Mouse (Mus musculus) G1E (cell line): ENCODE measurements around the gene Fam170b. TPM values are rescaled to one million over a fixed set of nuclear protein-coding genes. Genes with fewer than 3 reads are reported as not detected.

Experiments
- ATAC-seq: 2 replicates; pipeline ENCODE4 v1.8.0; 2016; ENCODE audit warnings: mild to moderate bottlenecking; ENCODE audit not compliant: insufficient number of reproducible peaks, poor library complexity, low FRiP score, severe bottlenecking; ENCODE audit errors: extremely low read depth
- DNase-seq: peaks from one replicate; pipeline ENCODE4 v3.0.0; 2012; ENCODE audit warnings: low spot score
- H3K27me3 ChIP-seq: 2 replicates; pipeline ENCODE4 v1.6.1; 2012; ENCODE audit warnings: mild to moderate bottlenecking, low read length, inconsistent platforms; ENCODE audit not compliant: insufficient read depth
- H3K36me3 ChIP-seq: replicated peaks from 2 replicates; pipeline ENCODE3; 2012; ENCODE audit warnings: mild to moderate bottlenecking, inconsistent platforms
- H3K4me1 ChIP-seq: 2 replicates; pipeline ENCODE4 v1.6.1; 2012; ENCODE audit warnings: low read depth, low read length, inconsistent platforms, mixed read lengths; ENCODE audit not compliant: insufficient read depth
- H3K4me3 ChIP-seq: 2 replicates; pipeline ENCODE4 v1.5.1; 2012; ENCODE audit warnings: low read depth, mild to moderate bottlenecking, inconsistent platforms, low read length, moderate library complexity, mixed read lengths
- H3K9me3 ChIP-seq: replicated peaks from 2 replicates; pipeline ENCODE4 v1.6.1; 2012; ENCODE audit warnings: inconsistent platforms
- GATA1 ChIP-seq: IDR thresholded peaks from 2 replicates; pipeline ENCODE4 v1.6.1; 2012; ENCODE audit warnings: borderline replicate concordance, low read length, inconsistent platforms, mixed read lengths
- polyA plus RNA-seq: library from polyadenylated mRNA; stranded (reverse); fragments of >175 nt; gene quantifications from 2 replicates; pipeline ENCODE4 v1.2.3, GENCODE M21; 2012
- total RNA-seq, 2 experiments: library from RNA; stranded (forward) in 1 of 2; stranded (reverse) in 1 of 2; fragments of 200-1000 nt in 1 of 2; fragments of >200 nt in 1 of 2; fragmentation: Nextera tagmentation in 1 of 2; gene quantifications; 2 replicates each; pipeline ENCODE4 v1.2.3; 2014 to 2017

Gene Fam170b
- total and polyA plus RNA-seq, 3 experiments = 0.16 TPM; not detected in 2

- Histone ChIP-seq H3K4me3 (no peak overlapping the region), H3K9me3 (peaks cover 57% of the 10 kb centered on the region), H3K36me3 (no peaks in the 10 kb centered on the region), H3K4me1 (no peaks in the 10 kb centered on the region), H3K27me3 (no peaks in the 10 kb centered on the region)
- TF ChIP-seq GATA1 = no peak
- DNase-seq = no peak
- no peak for ATAC-seq
Observed at GRCm38 (mm10) chr14:32881693-32882092, 47.9 kb downstream of the Fam170b start.

Other genes with a start within 250 kb of the Fam170b start
- gene Prrxl1, start 234.6 kb upstream of the Fam170b start, total RNA-seq (2014; fragmentation: Nextera tagmentation) = not detected in 2 replicates
- gene Prrxl1, start 234.6 kb upstream of the Fam170b start, total RNA-seq (2017) = 0.06 and 0.22 TPM in 2 replicates
- gene Prrxl1, start 234.6 kb upstream of the Fam170b start, polyA plus RNA-seq = not detected in 2 replicates
- not detected in 2 replicates for gene 3425401B19Rik, start 148.7 kb upstream of the Fam170b start, total RNA-seq (2014; fragmentation: Nextera tagmentation)
- gene 3425401B19Rik, start 148.7 kb upstream of the Fam170b start, total RNA-seq (2017) = 0.05 and 0.06 TPM in 2 replicates
- gene 3425401B19Rik, start 148.7 kb upstream of the Fam170b start, polyA plus RNA-seq = not detected in 2 replicates
- gene Tmem273, start 48.0 kb upstream of the Fam170b start, total RNA-seq (2014; fragmentation: Nextera tagmentation) = not detected in 2 replicates
- gene Tmem273, start 48.0 kb upstream of the Fam170b start, total RNA-seq (2017) = not detected in 2 replicates
- gene Tmem273, start 48.0 kb upstream of the Fam170b start, polyA plus RNA-seq = not detected in 2 replicates
- not detected in 2 replicates for gene Vstm4, start 22.8 kb downstream of the Fam170b start, total RNA-seq (2014; fragmentation: Nextera tagmentation)
- 0.05 TPM in 1 of 2 replicates, not detected in the other for gene Vstm4, start 22.8 kb downstream of the Fam170b start, total RNA-seq (2017)
- not detected in 2 replicates for gene Vstm4, start 22.8 kb downstream of the Fam170b start, polyA plus RNA-seq
- gene Lrrc18, start 157.4 kb downstream of the Fam170b start, total RNA-seq (2014; fragmentation: Nextera tagmentation) = not detected in 2 replicates
- 0.06 and 0.11 TPM in 2 replicates for gene Lrrc18, start 157.4 kb downstream of the Fam170b start, total RNA-seq (2017)
- gene Lrrc18, start 157.4 kb downstream of the Fam170b start, polyA plus RNA-seq = not detected in 2 replicates